Mouse (Mus musculus) intestine, postnatal 0 days (tissue): ENCODE results near the gene Fars2. TPM values are rescaled to one million over a fixed set of nuclear protein-coding genes. Genes with fewer than 3 reads are reported as not detected.

ENCODE experiments used
- ATAC-seq: fragments of 200-750 bp; cut with Nextera tagmentation; 2 replicates; pipeline ENCODE4 v1.8.0; 2017; ENCODE audit warnings: mild to moderate bottlenecking, moderate TSS enrichment, moderate library complexity
- H3K27ac ChIP-seq: fragments of 300-500 bp; sonication (generic); 2 replicates; pipeline ENCODE4 v1.5.1; 2014; ENCODE audit warnings: mild to moderate bottlenecking, low read depth, low read length, moderate library complexity
- H3K27me3 ChIP-seq: fragments of 300-500 bp; sonication (generic); replicated peaks from 2 replicates; pipeline ENCODE4 v1.6.1; 2014; ENCODE audit warnings: low read length, mixed read lengths; ENCODE audit not compliant: control insufficient read depth, insufficient read depth
- H3K36me3 ChIP-seq: fragments of 300-500 bp; sonication (generic); 2 replicates; pipeline ENCODE4 v1.6.1; 2014; ENCODE audit warnings: mild to moderate bottlenecking, moderate library complexity; ENCODE audit not compliant: control insufficient read depth, insufficient read depth
- H3K4me1 ChIP-seq: fragments of 300-500 bp; sonication (generic); replicated peaks from 2 replicates; pipeline ENCODE4 v1.6.1; 2014; ENCODE audit warnings: antibody characterized with exemption, low read length, mixed read lengths; ENCODE audit not compliant: control insufficient read depth, insufficient read depth
- H3K4me2 ChIP-seq: fragments of 300-500 bp; sonication (generic); replicated peaks from 2 replicates; pipeline ENCODE4 v1.6.1; 2014; ENCODE audit warnings: low read depth, mild to moderate bottlenecking, moderate library complexity
- H3K4me3 ChIP-seq: fragments of 300-500 bp; sonication (generic); 2 replicates; pipeline ENCODE4 v1.5.1; 2014; ENCODE audit warnings: low read depth, low read length
- H3K9ac ChIP-seq: fragments of 300-500 bp; sonication (generic); 2 replicates; pipeline ENCODE4 v1.6.1; 2014; ENCODE audit warnings: mild to moderate bottlenecking, low read depth, low read length
- H3K9me3 ChIP-seq: fragments of 300-500 bp; sonication (generic); 2 replicates; pipeline ENCODE4 v1.6.1; 2016; ENCODE audit warnings: mixed run types; ENCODE audit not compliant: control insufficient read depth
- CTCF ChIP-seq: sonication (generic); IDR thresholded peaks from 2 replicates; pipeline ENCODE4 v1.5.1; 2016; ENCODE audit warnings: low read depth, mild to moderate bottlenecking, control low read depth, antibody characterized with exemption, moderate library complexity
- whole genome bisulfite sequencing: fragments of 180-500 bp; shearing (Covaris S2); extraction: QIAGEN DNeasy Blood & Tissue Kit; methylation state at CpG from one replicate; pipeline ENCODE4 v1.1.7; 2014; 5-methylcytosine and 5-hydroxymethylcytosine counted together
- polyA plus RNA-seq: library from polyadenylated mRNA; unstranded; fragments of >200 nt; fragmentation: Nextera tagmentation; extraction: Ambion mirVana; gene quantifications from 2 replicates; pipeline ENCODE4 v1.2.1, GENCODE M21; 2015

Gene Fars2
- 29.8 and 33.9 TPM in 2 replicates for polyA plus RNA-seq

- peak within 1 kb of the TSS; percentile 98 for H3K27ac ChIP-seq
- no peaks in the 10 kb centered on the region; the same call in 1 of the 2 replicates for H3K36me3 ChIP-seq
- peak within 1 kb of the TSS; percentile 72 for H3K9ac ChIP-seq
- under 1% methylated on average over 74 of the region's 75 CpGs for WGBS
- H3K4me3 ChIP-seq, result peak within 1 kb of the TSS; percentile 79
- 0 out of 2 replicates have a peak, but pooled peaks cover 3% of the 10 kb centered on the region for H3K4me1 ChIP-seq
- TF ChIP-seq CTCF, result peak; percentile 59
- peak; percentile 99 for ATAC-seq
- H3K27me3 ChIP-seq, result no peaks in the 10 kb centered on the region
- no peaks in the 10 kb centered on the region for H3K9me3 ChIP-seq
- H3K4me2 ChIP-seq, result peak within 1 kb of the TSS; percentile 81
These were observed at the start of gene Fars2, which contains the start of gene Lyrm4 for GRCm38 (mm10) chr13:36117143-36118014. Gene Fars2, plus strand, starts transcription at chr13:36117412. Gene Lyrm4, minus strand, starts transcription at chr13:36117526.

GRCm38 (mm10) chr13:36074484-36074883, 42.7 kb upstream of the Fars2 start:
- Histone ChIP-seq H3K27ac (no peak overlapping the region), H3K9me3 (no peaks in the 10 kb centered on the region), H3K4me1 (no peaks in the 10 kb centered on the region), H3K4me3 (no peak overlapping the region), H3K4me2 (no peak overlapping the region), H3K36me3 (peaks cover 4% of the 10 kb centered on the region; the same call in 1 of the 2 replicates), H3K27me3 (no peaks in the 10 kb centered on the region), H3K9ac (no peak overlapping the region)
- no peak for ATAC-seq
- WGBS, result 86% methylated on average over 3 of the region's 3 CpGs
- TF ChIP-seq CTCF, result no peak

- no peaks in the 10 kb centered on the region; the same call in 1 of the 2 replicates for H3K36me3 ChIP-seq
- no peaks in the 10 kb centered on the region for H3K9me3 ChIP-seq
These were observed 35.6 kb upstream of the Fars2 start for GRCm38 (mm10) chr13:36081591-36081990.

GRCm38 (mm10) chr13:36084701-36085100, 32.5 kb upstream of the Fars2 start:
- no peak for ATAC-seq
- Histone ChIP-seq H3K9me3 (no peaks in the 10 kb centered on the region), H3K27ac (no peak overlapping the region), H3K4me2 (no peak overlapping the region), H3K9ac (no peak overlapping the region), H3K4me3 (no peak overlapping the region), H3K4me1 (no peaks in the 10 kb centered on the region), H3K27me3 (no peaks in the 10 kb centered on the region), H3K36me3 (no peaks in the 10 kb centered on the region)
- 81% methylated on average over 3 of the region's 3 CpGs for WGBS
- TF ChIP-seq CTCF, result no peak

More at GRCm38 (mm10) chr13:36081591-36081990, 35.6 kb upstream of the Fars2 start:
- TF ChIP-seq CTCF, result no peak
- no peak overlapping the region for H3K4me3 ChIP-seq
- 91% methylated on average over 3 of the region's 3 CpGs for WGBS
- no peak overlapping the region for H3K27ac ChIP-seq
- H3K27me3 ChIP-seq, result no peaks in the 10 kb centered on the region
- H3K4me1 ChIP-seq, result no peaks in the 10 kb centered on the region
- H3K9ac ChIP-seq, result no peak overlapping the region
- no peak overlapping the region for H3K4me2 ChIP-seq
- ATAC-seq, result no peak

- Histone ChIP-seq H3K9me3 (no peaks in the 10 kb centered on the region), H3K27ac (no peak overlapping the region), H3K36me3 (no peaks in the 10 kb centered on the region), H3K9ac (no peak overlapping the region), H3K4me1 (no peaks in the 10 kb centered on the region), H3K27me3 (no peaks in the 10 kb centered on the region), H3K4me3 (no peak overlapping the region), H3K4me2 (no peak overlapping the region)
- 52% methylated on average over 3 of the region's 3 CpGs for WGBS
- TF ChIP-seq CTCF, result no peak
- ATAC-seq, result no peak
These were observed 31.2 kb upstream of the Fars2 start for GRCm38 (mm10) chr13:36085971-36086370.

GRCm38 (mm10) chr13:36086608-36087391, 30.4 kb upstream of the Fars2 start:
- no peak overlapping the region for H3K9ac ChIP-seq
- H3K27me3 ChIP-seq, result no peaks in the 10 kb centered on the region
- no peak overlapping the region for H3K4me2 ChIP-seq
- TF ChIP-seq CTCF, result no peak
- no peak overlapping the region for H3K4me3 ChIP-seq
- ATAC-seq, result no peak
- no peaks in the 10 kb centered on the region for H3K36me3 ChIP-seq
- H3K27ac ChIP-seq, result no peak overlapping the region
- WGBS, result 88% methylated on average over 5 of the region's 5 CpGs
- H3K4me1 ChIP-seq, result no peaks in the 10 kb centered on the region
- no peaks in the 10 kb centered on the region for H3K9me3 ChIP-seq
